Mouse (Mus musculus) ES-Bruce4 (cell line): ENCODE results near the gene Polr1d.

Experiments
- CTCF ChIP-seq: IDR thresholded peaks from one replicate; pipeline ENCODE4 v1.8.1; 2011; ENCODE audit warnings: low read depth, low read length
- EP300 ChIP-seq: IDR thresholded peaks from 2 replicates; pipeline ENCODE4 v1.6.1; 2011; ENCODE audit warnings: low read depth, low read length; ENCODE audit not compliant: insufficient read depth
- POLR2A ChIP-seq: IDR thresholded peaks from one replicate; pipeline ENCODE4 v1.8.1; 2011; ENCODE audit warnings: low read length; ENCODE audit not compliant: insufficient read depth

DNA sequence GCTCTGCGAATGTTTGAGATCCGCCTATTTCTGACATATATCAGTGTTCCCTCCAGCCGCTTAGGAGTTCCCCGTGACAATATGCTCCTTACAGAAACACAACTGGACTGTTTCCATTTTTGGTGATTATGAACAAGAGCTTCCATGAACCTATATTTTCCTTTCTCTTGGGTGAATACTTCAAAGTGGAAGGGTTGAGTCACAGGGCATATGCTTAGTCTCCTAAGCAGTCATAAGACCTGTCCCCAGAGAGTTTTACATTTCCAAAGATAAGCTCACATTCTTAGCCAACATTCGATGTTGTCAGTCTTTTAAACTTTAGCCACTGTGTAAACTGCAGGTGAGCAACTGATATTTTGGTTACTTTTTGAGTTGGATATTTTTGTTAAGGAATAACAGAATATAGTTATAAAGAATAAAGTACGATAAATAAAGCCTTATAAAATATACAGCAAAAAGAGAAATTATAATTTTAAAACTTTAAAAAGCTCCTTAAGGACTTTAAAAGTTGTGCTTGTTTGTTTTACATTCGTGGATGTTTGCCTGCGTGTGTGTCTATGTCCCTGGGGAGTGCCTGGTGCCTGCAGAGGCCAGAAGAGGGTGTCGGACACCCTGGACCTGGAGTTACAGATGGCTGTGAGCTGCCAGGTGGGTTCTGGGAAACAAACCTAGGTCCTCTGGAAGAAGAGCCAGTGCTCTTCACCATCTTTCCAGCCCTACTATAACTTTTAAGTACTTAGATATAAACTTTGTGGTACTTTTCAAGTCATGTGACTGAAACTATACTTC lies 19.0 kb upstream of the Polr1d start:
- TF ChIP-seq POLR2A (no peak), CTCF (no peak), EP300 (no peak)
